Mouse (Mus musculus): ENCODE measurements at regions not wholly inside any gene's neighbourhood (a gene's known extent, or its start where the extent isn't known, plus 50 kb on each side); places are given as distances from the start of the nearest gene placed in this dataset.
"Not testable (repeated sequence)": the region's sequence is repeated elsewhere in the genome, so short reads cannot be mapped to it uniquely, and the experiment has no call there.

GRCm38 (mm10) chr15:10090384-10091092 lies 86.5 kb upstream of the Prlr start:
- no peaks in the 10 kb centered on the region for H3K4me1 ChIP-seq (replicated peaks; ENCODE audit: insufficient read depth, low read length)
- H3K4me3 ChIP-seq (replicated peaks; ENCODE audit: low read depth, low read length) = no peak overlapping the region
- no peaks in the 10 kb centered on the region for H3K36me3 ChIP-seq (ENCODE audit: insufficient read depth, low read length)
- no peak for TF ChIP-seq CTCF (IDR thresholded peaks at IDR 0.05; ENCODE audit: low read depth)
- WGBS = 84% methylated on average over 5 of the region's 5 CpGs
- DNase-seq (ENCODE audit: low spot score) (no peak), ATAC-seq (replicated peaks; ENCODE audit: low FRiP score, low read depth) (no peak)
- H3K9ac ChIP-seq (ENCODE audit: low read depth, low read length) = no peak overlapping the region
- no peaks in the 10 kb centered on the region for H3K27me3 ChIP-seq (ENCODE audit: insufficient read depth, low read length)
- no peaks in the 10 kb centered on the region for H3K9me3 ChIP-seq (replicated peaks; ENCODE audit: low read length)
- H3K4me2 ChIP-seq (ENCODE audit: low read length) = no peak overlapping the region
- H3K27ac ChIP-seq = no peak overlapping the region

GRCm38 (mm10) chr15:10103350-10103749 lies 73.7 kb upstream of the Prlr start:
- Histone ChIP-seq H3K4me2 (ENCODE audit: low read length) (no peak overlapping the region), H3K27ac (no peak overlapping the region), H3K27me3 (ENCODE audit: insufficient read depth, low read length) (no peaks in the 10 kb centered on the region), H3K9me3 (replicated peaks; ENCODE audit: low read length) (no peaks in the 10 kb centered on the region), H3K4me1 (replicated peaks; ENCODE audit: insufficient read depth, low read length) (no peaks in the 10 kb centered on the region), H3K4me3 (replicated peaks; ENCODE audit: low read depth, low read length) (no peak overlapping the region), H3K9ac (ENCODE audit: low read depth, low read length) (no peak overlapping the region), H3K36me3 (ENCODE audit: insufficient read depth, low read length) (no peaks in the 10 kb centered on the region)
- ATAC-seq (replicated peaks; ENCODE audit: low FRiP score, low read depth) (no peak), DNase-seq (ENCODE audit: low spot score) (no peak)
- 91% methylated on average over 2 of the region's 2 CpGs for WGBS
- no peak for TF ChIP-seq CTCF (IDR thresholded peaks at IDR 0.05; ENCODE audit: low read depth)

- not testable (repeated sequence) for H3K9me3 ChIP-seq (replicated peaks; ENCODE audit: low read length); H3K27ac ChIP-seq; H3K27me3 ChIP-seq (ENCODE audit: insufficient read depth, low read length); H3K4me3 ChIP-seq (replicated peaks; ENCODE audit: low read depth, low read length); H3K4me2 ChIP-seq (ENCODE audit: low read length); ATAC-seq (replicated peaks; ENCODE audit: low FRiP score, low read depth); H3K36me3 ChIP-seq (ENCODE audit: insufficient read depth, low read length); H3K4me1 ChIP-seq (replicated peaks; ENCODE audit: insufficient read depth, low read length); DNase-seq (ENCODE audit: low spot score); H3K9ac ChIP-seq (ENCODE audit: low read depth, low read length)
- WGBS = 57% methylated on average over 11 of the region's 11 CpGs
Observed at GRCm38 (mm10) chr15:10105211-10105976, 71.6 kb upstream of the Prlr start.

GRCm38 (mm10) chr15:10106853-10107252 lies 70.2 kb upstream of the Prlr start:
- Histone ChIP-seq H3K36me3 (ENCODE audit: insufficient read depth, low read length) (no peaks in the 10 kb centered on the region), H3K4me1 (replicated peaks; ENCODE audit: insufficient read depth, low read length) (no peaks in the 10 kb centered on the region), H3K9me3 (replicated peaks; ENCODE audit: low read length) (no peaks in the 10 kb centered on the region), H3K4me2 (ENCODE audit: low read length) (no peak overlapping the region), H3K4me3 (replicated peaks; ENCODE audit: low read depth, low read length) (no peak overlapping the region), H3K27ac (no peak overlapping the region), H3K27me3 (ENCODE audit: insufficient read depth, low read length) (no peaks in the 10 kb centered on the region), H3K9ac (ENCODE audit: low read depth, low read length) (no peak overlapping the region)
- DNase-seq (ENCODE audit: low spot score) (no peak), ATAC-seq (replicated peaks; ENCODE audit: low FRiP score, low read depth) (no peak)
- TF ChIP-seq CTCF (IDR thresholded peaks at IDR 0.05; ENCODE audit: low read depth) = no peak
- 92% methylated on average over 3 of the region's 3 CpGs for WGBS

All from kidney, postnatal 0 days (tissue).